Mouse (Mus musculus): ENCODE measurements around the gene Rras2.

Gene Rras2

GRCm38 (mm10) chr7:114037237-114037636, 80.3 kb downstream of the Rras2 start:
- no peak for DNase-seq (ENCODE audit: low read depth in 1 of 2, low spot score in 2 of 2)

DNA sequence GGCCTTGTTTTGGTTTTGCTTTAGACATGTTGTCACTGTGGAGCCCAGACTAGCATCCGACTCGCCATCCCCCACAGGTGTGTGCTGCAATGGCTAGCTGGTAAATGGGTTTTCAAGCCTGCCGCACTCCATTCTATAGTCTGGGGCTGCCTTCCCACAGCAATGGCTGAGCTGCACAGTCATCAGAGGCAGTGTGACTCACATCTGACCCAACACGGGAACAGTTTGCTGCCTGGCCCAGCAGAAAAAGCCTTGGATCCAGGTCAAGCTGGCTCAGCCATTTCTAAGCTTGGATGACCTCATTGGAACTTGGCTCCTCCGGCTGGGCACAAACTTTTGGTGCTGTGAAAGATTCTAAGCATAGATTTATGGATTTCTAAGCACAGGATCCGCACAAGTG, 88.0 kb downstream of the Rras2 start:
- DNase-seq (ENCODE audit: low read depth in 1 of 2, low spot score in 2 of 2) = no peak

- no peak for DNase-seq (ENCODE audit: low read depth in 1 of 2, low spot score in 2 of 2)
These were observed 88.8 kb downstream of the Rras2 start for GRCm38 (mm10) chr7:114028828-114029227.

DNA sequence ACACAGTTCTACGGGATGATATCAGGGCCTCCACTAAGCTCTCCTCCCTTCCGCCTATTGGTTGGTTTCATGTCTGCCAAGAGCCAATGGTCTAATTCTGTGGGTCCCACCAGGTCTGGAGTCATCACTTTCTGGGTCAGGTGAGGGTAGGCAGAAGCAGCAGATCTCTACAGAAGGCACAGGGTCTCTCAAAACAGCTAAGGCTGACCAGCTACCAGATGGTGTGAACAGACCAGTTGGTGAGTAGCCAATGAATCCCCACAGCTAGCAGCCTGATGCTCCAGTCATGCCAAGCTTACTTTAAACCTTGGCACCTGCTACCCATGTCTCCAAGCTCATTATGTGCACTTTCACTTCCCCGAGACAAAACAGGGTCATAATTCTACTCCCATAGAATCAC, 90.2 kb downstream of the Rras2 start:
- DNase-seq (ENCODE audit: low read depth in 1 of 2, low spot score in 2 of 2) = no peak

DNA sequence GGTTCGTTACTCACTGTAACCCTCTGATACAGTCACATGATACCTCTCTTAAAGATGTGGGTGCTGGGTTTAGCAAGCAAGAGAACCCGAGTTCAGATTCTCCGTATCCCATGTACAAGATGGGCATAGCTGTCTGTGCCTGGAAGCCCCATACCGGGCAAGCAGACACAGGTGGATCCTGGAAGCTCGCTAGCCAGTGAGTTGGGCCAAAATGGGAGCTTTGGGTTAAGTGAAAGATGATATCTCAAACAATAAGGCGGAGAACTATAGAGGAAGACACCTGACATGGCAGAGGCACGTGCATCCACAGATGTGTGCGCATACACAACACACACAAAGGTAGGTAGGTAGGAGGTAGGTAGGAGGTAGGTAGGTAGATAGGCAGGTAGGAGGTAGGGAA, 90.7 kb downstream of the Rras2 start:
- no peak for DNase-seq (ENCODE audit: low read depth in 1 of 2, low spot score in 2 of 2)

GRCm38 (mm10) chr7:114020704-114021093, 96.9 kb downstream of the Rras2 start:
- DNase-seq (ENCODE audit: low read depth in 1 of 2, low spot score in 2 of 2) = peak in 1 of 2 experiments; percentile 52

GRCm38 (mm10) chr7:114020057-114020703, 97.4 kb downstream of the Rras2 start:
- no peak for DNase-seq (ENCODE audit: low read depth in 1 of 2, low spot score in 2 of 2)

DNA sequence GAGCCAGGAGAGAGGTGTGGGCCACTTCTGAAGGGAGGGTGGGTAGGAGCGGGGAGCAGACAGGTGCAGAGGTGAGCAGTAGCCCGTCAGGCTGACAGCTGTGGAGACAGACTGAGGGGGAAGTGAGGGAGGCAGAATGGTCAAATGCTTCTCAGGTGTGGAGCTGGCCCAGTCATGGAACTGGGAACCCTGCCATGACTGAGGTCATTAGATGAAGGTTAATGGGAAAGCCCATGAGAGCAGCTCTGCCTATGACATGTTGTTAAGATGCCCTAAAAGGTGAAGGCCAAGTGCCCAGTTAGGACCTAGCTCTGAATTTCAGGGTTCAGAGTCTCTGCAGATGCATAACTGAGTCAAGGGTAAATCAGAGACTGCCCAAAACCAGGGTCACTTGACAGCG, 98.7 kb downstream of the Rras2 start:
- DNase-seq (ENCODE audit: low read depth in 1 of 2, low spot score in 2 of 2) = no peak

GRCm38 (mm10) chr7:114016001-114016949, 101.3 kb downstream of the Rras2 start:
- DNase-seq (ENCODE audit: low read depth in 1 of 2, low spot score in 2 of 2) = no peak

DNA sequence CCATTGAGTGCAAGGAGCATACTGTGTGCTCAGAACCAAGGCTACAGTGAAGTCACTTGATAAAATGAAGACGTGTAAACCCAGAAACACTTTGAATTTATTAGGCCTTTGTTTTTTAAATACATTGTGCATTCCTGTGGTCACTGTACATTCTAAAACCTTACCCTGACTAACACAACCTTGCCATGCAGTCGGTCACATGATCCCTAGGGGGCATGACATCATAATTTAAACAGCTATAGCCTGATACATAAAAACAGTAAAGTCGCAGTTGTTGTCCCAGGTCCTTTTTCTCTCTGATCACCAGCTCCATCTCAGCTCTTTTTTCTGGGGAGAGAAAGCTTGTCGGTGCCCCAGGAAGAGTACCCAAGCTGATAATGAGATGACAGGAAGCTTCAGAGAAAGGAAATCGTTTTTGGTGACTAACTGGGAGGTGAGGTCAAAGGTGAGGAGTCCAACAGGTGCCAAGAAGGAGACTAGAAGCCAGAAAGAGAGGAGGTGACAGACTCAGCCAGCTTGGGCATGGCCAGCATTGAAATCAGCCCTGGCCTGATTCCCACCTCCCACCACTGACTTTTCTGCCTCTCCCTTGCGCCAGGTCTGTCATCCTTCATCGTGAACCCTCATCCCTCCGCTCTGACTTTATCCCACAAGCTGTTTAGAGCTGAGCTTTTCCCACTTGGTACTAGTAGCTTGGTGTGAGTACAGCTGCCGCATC, 105.7 kb downstream of the Rras2 start:
- no peak for DNase-seq (ENCODE audit: low read depth in 1 of 2, low spot score in 2 of 2)

DNA sequence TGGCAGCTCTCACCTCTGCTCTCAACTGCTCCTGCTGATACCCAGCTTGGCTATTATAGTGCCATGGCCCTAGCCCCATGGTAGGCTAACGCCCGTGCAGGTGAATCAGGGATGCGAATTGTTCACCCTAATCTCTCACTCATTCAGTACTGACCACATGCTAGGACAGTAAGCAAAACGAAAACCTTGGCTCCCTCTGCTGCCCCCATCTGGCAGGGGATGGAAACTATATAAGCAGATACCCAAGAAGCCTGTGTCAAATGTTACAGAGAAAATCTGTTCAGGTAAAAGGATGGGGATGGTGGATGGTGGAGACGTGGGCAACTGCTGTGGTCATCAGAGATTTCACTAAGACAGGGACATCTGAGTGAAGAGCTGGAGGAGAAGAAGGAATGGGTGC, 110.0 kb downstream of the Rras2 start:
- no peak for DNase-seq (ENCODE audit: low read depth in 1 of 2, low spot score in 2 of 2)

DNA sequence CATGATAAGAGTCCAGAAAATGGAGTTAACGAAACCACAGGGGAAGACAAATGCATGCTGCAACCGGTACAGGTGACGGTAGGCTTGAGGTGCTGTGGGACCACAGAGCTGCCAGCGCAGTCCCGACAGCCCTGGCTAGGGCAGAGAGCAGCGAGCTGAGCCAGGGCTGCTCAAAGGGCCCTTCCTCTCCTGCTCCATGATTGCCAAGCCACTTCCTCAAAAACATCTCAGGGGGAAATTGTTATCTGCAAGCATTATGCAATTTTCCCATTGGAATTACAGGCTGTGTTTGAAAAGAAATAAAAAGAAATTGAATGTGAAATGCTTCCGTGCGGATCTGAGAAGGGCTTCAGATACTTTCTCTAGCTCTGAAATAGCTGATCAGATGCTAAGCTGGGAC, 111.1 kb downstream of the Rras2 start:
- no peak for DNase-seq (ENCODE audit: low read depth in 1 of 2, low spot score in 2 of 2)

DNA sequence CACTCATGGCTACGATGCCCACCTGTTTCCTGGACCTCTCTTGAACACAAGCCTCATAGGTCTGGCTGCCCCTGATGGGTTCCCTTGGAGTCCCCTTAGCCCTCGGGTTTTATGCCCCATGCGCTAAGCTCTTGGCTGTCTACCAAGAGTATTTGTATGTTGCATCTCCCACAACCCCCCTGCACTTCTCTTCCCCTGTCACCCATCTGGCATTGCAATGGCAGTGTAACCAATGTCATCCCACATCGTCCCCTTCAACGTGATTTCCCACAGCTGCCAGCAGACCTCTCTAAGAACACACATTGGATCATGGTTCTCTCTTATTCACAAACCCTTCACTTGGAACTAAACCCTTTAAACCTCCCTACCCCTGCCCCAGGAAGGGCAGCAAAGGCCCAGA, 112.1 kb downstream of the Rras2 start:
- no peak for DNase-seq (ENCODE audit: low read depth in 1 of 2, low spot score in 2 of 2)

- no peak for DNase-seq (ENCODE audit: low read depth in 1 of 2, low spot score in 2 of 2)
These were observed 113.4 kb downstream of the Rras2 start for GRCm38 (mm10) chr7:114004171-114004570.

- no peak for DNase-seq (ENCODE audit: low read depth in 1 of 2, low spot score in 2 of 2)
These were observed 119.8 kb downstream of the Rras2 start for GRCm38 (mm10) chr7:113997675-113998354.
